Mouse (Mus musculus): ENCODE results near the gene Pla2g4a. TPM values are rescaled to one million over a fixed set of nuclear protein-coding genes. Genes with fewer than 3 reads are reported as not detected.

The Pla2g4a gene
- polyA plus RNA-seq (2015; fragmentation: Nextera tagmentation; extraction: Ambion mirVana), result 0.89 and 1.1 TPM in 2 replicates

DNA sequence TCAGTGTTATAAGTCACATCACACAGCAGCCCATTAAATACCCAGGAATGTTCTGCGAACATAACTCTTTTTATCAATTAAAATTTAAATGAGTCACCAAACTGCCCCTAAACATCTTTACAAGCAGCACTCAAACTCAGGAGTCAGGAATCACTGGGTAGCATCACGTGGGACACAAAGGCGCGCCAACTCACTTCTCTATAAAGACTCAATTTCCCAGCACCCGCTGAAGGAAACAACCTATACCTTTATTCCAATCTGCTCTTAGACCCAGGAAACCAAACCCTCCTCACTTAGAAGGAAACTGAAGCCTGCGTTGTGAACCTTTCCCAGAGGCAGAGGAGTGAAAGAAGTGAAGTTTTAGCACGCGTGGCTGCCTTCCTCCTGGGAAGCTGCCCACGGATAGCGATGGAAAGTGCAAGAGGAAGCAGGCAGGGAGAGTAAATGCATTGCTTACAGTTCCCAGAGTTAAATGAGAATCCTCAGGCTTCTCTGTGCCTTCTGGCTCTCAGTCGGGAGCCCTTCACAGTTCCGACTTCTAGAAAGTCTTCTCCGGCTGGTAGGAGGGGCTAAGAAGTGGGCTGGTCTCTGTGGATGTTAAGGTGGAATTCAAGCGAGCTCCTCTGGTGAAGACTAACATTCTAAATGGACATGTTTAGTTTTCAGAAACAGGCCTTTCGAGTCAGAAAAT, at the start of gene Pla2g4a:
Pla2g4a (minus strand) TSS at position 557 of the 691 bp plus-strand sequence.
- Histone ChIP-seq H3K9ac (replicated peaks) (no peak within 1 kb of the TSS), H3K4me2 (replicated peaks) (peak within 1 kb of the TSS; percentile 44), H3K9me3 (no peaks in the 10 kb centered on the region), H3K27me3 (no peaks in the 10 kb centered on the region), H3K27ac (no peak within 1 kb of the TSS), H3K36me3 (no peaks in the 10 kb centered on the region), H3K4me3 (replicated peaks) (peak within 1 kb of the TSS; percentile 25), H3K4me1 (replicated peaks) (0 out of 2 replicates have a peak, but pooled peaks cover 5% of the 10 kb centered on the region)
- ATAC-seq, result no peak
- whole genome bisulfite sequencing, result 25% methylated on average over 15 of the region's 15 CpGs

DNA sequence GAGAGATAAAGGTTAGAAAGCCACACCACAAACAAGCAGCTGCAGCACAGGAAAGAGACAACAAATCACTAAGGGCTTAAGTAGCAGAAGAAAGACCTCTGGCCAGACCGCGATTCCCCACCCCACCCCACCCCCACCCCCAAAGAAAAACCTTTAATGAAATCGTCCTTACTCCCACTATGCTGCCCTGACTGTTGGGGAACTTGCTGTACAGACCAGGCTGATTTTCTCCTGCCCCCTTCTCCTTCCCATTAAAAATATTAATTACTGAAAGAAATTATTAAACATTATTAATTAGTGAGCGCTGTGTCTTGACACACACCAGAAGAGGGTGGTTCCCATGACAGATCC, 49.5 kb upstream of the Pla2g4a start:
- Histone ChIP-seq H3K9me3 (no peaks in the 10 kb centered on the region), H3K4me3 (replicated peaks) (no peak overlapping the region), H3K27me3 (no peaks in the 10 kb centered on the region), H3K4me2 (replicated peaks) (0 out of 2 replicates have a peak overlapping the region, but pooled peaks have one; percentile 6), H3K4me1 (replicated peaks) (no peaks in the 10 kb centered on the region), H3K27ac (no peak overlapping the region), H3K36me3 (no peaks in the 10 kb centered on the region), H3K9ac (replicated peaks) (no peak overlapping the region)
- 45% methylated on average over 4 of the region's 4 CpGs for WGBS
- ATAC-seq, result peak; percentile 73

DNA sequence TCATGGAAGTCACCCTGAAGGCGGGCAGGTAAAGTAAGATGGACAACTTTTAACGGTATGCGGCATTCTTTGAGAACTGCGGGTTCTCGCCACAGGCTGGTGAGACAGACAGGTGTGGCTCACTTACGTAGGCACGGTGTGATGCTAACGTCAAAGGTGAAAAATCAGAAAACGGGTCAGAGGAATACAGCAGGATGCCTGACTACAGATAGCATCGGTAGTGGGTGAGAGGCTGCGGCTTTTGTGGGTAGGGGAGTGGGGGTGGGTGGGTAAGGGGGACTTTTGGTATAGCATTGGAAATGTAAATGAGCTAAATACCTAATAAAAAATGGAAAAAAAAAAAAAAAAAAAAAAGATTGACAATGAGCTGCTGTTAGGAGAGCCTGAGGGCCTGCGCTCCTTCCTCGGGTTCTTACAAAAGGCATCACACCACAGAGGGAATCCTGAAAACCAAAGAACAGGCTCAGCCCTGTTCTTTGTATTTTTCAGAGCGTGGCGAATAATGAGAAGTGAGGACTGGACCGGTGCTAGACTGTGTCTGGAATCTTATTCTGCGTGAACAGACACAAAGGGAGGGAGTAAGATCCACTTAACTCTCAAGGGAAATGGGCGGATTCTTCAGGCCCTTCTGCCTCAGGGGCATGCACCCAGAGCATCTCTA, 49.0 kb upstream of the Pla2g4a start:
- no peaks in the 10 kb centered on the region for H3K36me3 ChIP-seq
- H3K4me2 ChIP-seq (replicated peaks), result 0 out of 2 replicates have a peak overlapping the region, but pooled peaks have one; percentile 6
- no peaks in the 10 kb centered on the region for H3K27me3 ChIP-seq
- no peak overlapping the region for H3K9ac ChIP-seq (replicated peaks)
- no peaks in the 10 kb centered on the region for H3K4me1 ChIP-seq (replicated peaks)
- 63% methylated on average over 18 of the region's 18 CpGs for WGBS
- no peak overlapping the region for H3K27ac ChIP-seq
- no peak overlapping the region for H3K4me3 ChIP-seq (replicated peaks)
- peak; percentile 92 for ATAC-seq
- H3K9me3 ChIP-seq, result no peaks in the 10 kb centered on the region

DNA sequence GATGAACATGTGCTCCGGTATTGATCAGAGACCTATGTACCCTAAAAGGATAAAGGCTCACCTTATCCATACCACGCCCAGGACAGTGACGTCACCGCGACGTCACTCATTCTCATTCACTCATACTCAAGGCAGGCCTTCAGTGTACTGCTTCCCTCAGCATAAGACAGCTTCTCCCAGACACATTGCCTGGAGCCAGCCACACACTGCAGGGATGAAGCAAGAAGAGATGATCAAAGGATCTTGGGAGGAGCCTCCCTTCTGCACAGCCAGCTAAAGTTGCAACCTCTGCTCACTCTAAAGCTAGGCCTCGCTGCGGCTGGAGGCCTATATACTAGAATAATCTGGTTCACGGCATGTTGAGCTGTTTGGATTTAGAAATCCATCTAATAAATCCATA, 48.0 kb upstream of the Pla2g4a start:
- H3K27ac ChIP-seq, result no peak overlapping the region
- no peaks in the 10 kb centered on the region for H3K27me3 ChIP-seq
- H3K4me1 ChIP-seq (replicated peaks), result no peaks in the 10 kb centered on the region
- no peak overlapping the region for H3K4me2 ChIP-seq (replicated peaks)
- H3K4me3 ChIP-seq (replicated peaks), result no peak overlapping the region
- no peak overlapping the region for H3K9ac ChIP-seq (replicated peaks)
- no peaks in the 10 kb centered on the region for H3K36me3 ChIP-seq
- 93% methylated on average over 9 of the region's 9 CpGs for whole genome bisulfite sequencing
- no peaks in the 10 kb centered on the region for H3K9me3 ChIP-seq
- 0 out of 2 replicates have a peak, but pooled peaks have one; percentile 40 for ATAC-seq

DNA sequence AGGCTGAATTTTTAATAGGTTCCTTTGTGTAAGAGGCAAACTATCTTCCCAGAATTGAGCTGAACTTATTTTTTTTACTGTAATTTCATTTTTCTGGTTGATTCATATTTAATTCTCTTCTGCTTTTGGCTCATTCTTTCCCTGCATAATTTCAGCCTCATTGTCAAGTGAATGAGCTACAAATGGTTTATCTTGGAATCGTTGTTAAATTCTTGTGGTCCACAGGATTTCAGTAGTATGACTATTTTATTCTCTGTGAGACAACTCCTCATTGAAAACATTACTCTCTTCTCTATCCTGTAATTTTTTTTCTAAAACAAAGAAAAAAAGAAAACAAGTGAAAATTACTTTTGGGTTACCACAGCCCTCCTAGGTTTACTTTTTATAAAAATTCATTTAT, 14.5 kb upstream of the Pla2g4a start:
- Histone ChIP-seq H3K36me3 (no peaks in the 10 kb centered on the region), H3K9me3 (no peaks in the 10 kb centered on the region), H3K4me1 (replicated peaks) (no peaks in the 10 kb centered on the region), H3K27me3 (no peaks in the 10 kb centered on the region), H3K4me2 (replicated peaks) (no peak overlapping the region), H3K9ac (replicated peaks) (no peak overlapping the region), H3K27ac (no peak overlapping the region), H3K4me3 (replicated peaks) (no peak overlapping the region)
- WGBS, result 77% methylated on average over 1 of the region's 1 CpGs
- no peak for ATAC-seq

DNA sequence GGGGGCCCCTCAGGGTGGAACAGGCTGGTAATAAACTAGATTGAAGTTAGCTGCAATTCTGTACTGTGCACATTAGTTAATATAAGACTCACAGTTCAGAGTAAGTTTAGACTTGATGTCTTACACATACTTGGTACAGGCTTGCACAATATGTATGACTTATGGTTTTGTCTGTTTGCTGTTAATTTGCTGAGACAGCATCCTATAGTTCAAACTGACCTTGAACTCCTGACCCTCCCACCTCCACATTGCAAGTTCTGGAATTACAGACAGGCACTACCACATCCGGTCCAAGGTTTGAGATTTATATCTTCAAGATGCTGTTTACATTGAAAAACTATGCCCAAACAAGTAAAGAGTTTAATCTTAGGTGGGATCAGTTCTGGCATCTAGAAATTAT, 4.7 kb upstream of the Pla2g4a start:
- H3K27me3 ChIP-seq, result no peaks in the 10 kb centered on the region
- H3K36me3 ChIP-seq, result no peaks in the 10 kb centered on the region
- no peak overlapping the region for H3K4me2 ChIP-seq (replicated peaks)
- H3K9me3 ChIP-seq, result no peaks in the 10 kb centered on the region
- no peak overlapping the region for H3K4me3 ChIP-seq (replicated peaks)
- ATAC-seq, result no peak
- no peak overlapping the region for H3K9ac ChIP-seq (replicated peaks)
- H3K27ac ChIP-seq, result no peak overlapping the region
- 0 out of 2 replicates have a peak, but pooled peaks cover 4% of the 10 kb centered on the region for H3K4me1 ChIP-seq (replicated peaks)
- WGBS, result 94% methylated on average over 1 of the region's 1 CpGs

DNA sequence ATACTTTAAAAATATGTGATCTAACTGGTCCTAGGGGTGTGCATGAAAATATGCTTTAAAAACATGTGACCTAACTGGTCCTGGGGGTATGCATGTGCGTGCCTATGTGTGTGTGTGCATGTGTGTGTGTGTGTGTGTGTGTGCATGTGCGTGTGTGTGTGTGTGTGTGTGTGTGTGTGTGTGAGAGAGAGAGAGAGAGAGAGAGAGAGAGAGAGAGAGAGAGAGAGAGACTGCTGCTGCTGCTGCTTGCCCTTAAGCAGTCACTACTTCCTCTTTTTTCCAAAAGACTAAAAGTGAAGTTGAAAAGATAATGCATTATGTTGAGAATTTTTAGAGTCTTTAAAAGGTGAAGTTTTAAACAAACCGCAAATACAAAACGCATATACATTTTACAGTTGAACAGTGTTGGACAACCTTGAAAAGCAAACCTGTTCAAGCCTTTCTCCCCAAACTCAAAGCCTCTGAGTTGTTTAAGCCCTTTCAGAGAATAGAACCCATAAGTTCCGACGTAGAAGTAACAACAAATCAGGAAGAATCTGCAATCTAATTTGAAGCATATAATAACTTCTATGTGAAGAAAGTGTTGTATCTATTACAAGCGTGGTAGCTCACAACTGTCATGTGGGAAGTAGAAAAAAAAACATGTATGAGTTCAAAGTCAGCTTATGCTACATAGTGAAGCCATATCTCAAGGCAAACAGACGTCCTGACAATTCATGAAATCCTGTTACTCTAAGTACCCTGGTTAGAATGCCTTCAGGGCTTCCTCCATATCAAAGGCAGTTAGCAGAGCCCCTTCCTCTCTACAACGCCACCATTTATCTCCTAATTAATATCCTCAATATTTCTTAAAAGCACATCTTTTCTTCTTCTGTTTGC, 574 bp upstream of the Pla2g4a start:
- Histone ChIP-seq H3K4me1 (replicated peaks) (0 out of 2 replicates have a peak, but pooled peaks cover 5% of the 10 kb centered on the region), H3K36me3 (no peaks in the 10 kb centered on the region), H3K4me2 (replicated peaks) (peak overlapping the region; percentile 44), H3K9me3 (no peaks in the 10 kb centered on the region), H3K4me3 (replicated peaks) (no peak overlapping the region), H3K9ac (replicated peaks) (no peak overlapping the region), H3K27ac (no peak overlapping the region), H3K27me3 (no peaks in the 10 kb centered on the region)
- ATAC-seq, result no peak
- WGBS, result 79% methylated on average over 9 of the region's 9 CpGs

DNA sequence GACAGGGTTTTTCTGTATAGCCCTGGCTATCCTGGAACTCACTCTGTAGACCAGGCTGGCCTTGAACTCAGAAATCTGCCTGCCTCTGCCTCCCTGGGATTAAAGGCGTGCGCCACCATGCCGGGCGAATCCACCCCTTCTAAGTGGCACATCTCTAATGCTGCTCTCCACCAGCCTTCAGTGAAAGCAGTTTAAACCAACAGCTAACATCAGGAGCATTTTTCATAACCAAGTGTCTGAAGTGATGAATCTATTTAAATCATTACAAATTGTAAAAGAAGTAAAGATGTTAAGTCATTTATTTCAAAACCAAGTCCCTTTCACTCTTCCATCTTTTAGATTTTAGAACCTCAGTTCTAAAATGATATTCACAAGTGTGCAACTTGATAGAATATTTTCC, 839 bp downstream of the Pla2g4a start:
- H3K4me2 ChIP-seq (replicated peaks), result no peak overlapping the region
- no peak overlapping the region for H3K4me3 ChIP-seq (replicated peaks)
- 96% methylated on average over 4 of the region's 4 CpGs for WGBS
- no peaks in the 10 kb centered on the region for H3K27me3 ChIP-seq
- H3K36me3 ChIP-seq, result no peaks in the 10 kb centered on the region
- H3K9me3 ChIP-seq, result no peaks in the 10 kb centered on the region
- no peak for ATAC-seq
- H3K9ac ChIP-seq (replicated peaks), result no peak overlapping the region
- H3K4me1 ChIP-seq (replicated peaks), result 0 out of 2 replicates have a peak, but pooled peaks cover 5% of the 10 kb centered on the region
- no peak overlapping the region for H3K27ac ChIP-seq

DNA sequence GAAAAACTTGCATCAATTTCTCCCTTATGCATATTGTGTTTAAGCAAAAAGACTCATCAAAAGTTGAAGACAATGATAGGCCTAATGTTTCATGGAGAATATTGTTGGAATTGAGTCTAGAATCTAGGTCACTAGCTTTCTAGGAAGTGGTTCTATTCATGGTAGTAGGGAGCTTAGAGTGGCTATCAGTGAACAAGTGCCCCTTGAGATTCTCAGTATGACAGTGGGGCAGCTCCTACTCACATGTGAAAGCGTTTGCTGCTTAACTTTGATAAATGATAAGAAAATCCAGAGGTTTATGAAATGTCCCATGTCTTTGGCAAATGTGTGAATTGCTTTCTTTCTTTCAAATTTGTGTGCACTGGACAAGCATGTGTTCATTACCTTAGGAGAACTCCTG, 2.0 kb downstream of the Pla2g4a start:
- H3K27ac ChIP-seq, result no peak overlapping the region
- H3K27me3 ChIP-seq, result no peaks in the 10 kb centered on the region
- H3K4me2 ChIP-seq (replicated peaks), result no peak overlapping the region
- ATAC-seq, result no peak
- H3K4me1 ChIP-seq (replicated peaks), result 0 out of 2 replicates have a peak, but pooled peaks cover 5% of the 10 kb centered on the region
- H3K9ac ChIP-seq (replicated peaks), result no peak overlapping the region
- no peaks in the 10 kb centered on the region for H3K9me3 ChIP-seq
- 76% methylated on average over 1 of the region's 1 CpGs for WGBS
- H3K36me3 ChIP-seq, result no peaks in the 10 kb centered on the region
- no peak overlapping the region for H3K4me3 ChIP-seq (replicated peaks)

DNA sequence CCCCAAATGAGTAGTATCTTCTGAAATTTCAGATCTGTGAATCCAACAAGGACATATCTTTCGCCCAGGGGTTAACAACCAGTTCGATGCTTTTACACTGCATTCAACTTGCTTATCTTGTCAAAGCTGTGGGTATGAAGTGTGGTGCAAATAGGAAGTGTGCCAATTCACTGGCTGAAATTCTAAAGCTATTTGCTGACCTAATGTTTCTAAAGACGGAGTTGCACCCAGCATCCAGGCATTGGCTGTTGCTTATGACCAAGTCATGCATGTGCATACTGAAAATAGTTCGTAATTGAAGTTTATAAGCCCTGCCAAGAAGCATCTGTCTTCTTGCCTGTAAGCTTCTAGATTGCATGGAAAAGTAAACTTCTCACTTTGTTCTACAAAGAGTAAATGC, 5.6 kb downstream of the Pla2g4a start:
- Histone ChIP-seq H3K4me3 (replicated peaks) (no peak overlapping the region), H3K4me2 (replicated peaks) (no peak overlapping the region), H3K9ac (replicated peaks) (no peak overlapping the region), H3K9me3 (no peaks in the 10 kb centered on the region), H3K27ac (no peak overlapping the region), H3K36me3 (no peaks in the 10 kb centered on the region), H3K4me1 (replicated peaks) (no peaks in the 10 kb centered on the region), H3K27me3 (no peaks in the 10 kb centered on the region)
- ATAC-seq, result no peak
- 81% methylated on average over 4 of the region's 4 CpGs for WGBS

DNA sequence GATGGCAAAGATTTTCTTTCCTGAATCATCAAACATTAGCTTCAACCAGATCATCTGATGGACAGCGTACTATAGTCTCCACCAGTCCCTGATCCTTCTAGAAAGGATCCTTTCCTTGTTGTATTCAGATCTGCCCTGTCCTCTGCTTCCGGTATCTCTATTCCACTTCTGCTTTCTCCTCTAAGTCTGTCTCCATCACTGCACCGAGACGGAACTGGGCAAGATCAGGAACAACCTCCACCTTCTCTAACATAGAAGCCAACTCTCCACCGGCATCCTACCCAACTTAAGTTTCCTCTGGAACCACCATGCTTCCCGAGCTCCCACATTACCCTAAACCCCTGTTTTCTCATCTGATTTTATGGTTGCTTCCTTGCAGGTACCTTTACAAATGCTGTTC, 7.1 kb downstream of the Pla2g4a start:
- no peak for ATAC-seq
- Histone ChIP-seq H3K27me3 (no peaks in the 10 kb centered on the region), H3K4me1 (replicated peaks) (no peaks in the 10 kb centered on the region), H3K9me3 (no peaks in the 10 kb centered on the region), H3K4me2 (replicated peaks) (no peak overlapping the region), H3K27ac (no peak overlapping the region), H3K9ac (replicated peaks) (no peak overlapping the region), H3K4me3 (replicated peaks) (no peak overlapping the region), H3K36me3 (no peaks in the 10 kb centered on the region)
- WGBS, result 88% methylated on average over 6 of the region's 6 CpGs

DNA sequence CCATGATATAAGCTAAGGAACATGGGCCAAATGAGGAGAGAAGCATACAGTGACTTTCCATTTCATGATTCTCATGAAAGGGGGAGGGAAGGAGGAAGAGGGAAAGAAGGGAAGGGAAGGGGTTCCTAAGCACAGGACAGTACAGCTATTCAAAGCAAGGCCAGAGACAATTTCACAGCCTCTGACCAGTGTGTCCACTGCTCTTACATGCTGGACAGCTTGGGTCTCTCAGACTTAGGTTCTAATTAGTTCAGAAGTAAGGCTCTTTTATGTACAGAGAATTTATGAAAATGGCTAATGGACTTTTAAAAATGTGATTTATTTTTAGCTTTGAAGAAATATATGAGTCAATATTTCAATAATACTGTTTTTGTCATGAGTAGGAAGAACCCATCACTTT, 9.0 kb downstream of the Pla2g4a start:
- no peak overlapping the region for H3K4me3 ChIP-seq (replicated peaks)
- no peak overlapping the region for H3K9ac ChIP-seq (replicated peaks)
- no peaks in the 10 kb centered on the region for H3K9me3 ChIP-seq
- no peak for ATAC-seq
- H3K36me3 ChIP-seq, result no peaks in the 10 kb centered on the region
- H3K4me1 ChIP-seq (replicated peaks), result no peaks in the 10 kb centered on the region
- no peak overlapping the region for H3K4me2 ChIP-seq (replicated peaks)
- H3K27me3 ChIP-seq, result no peaks in the 10 kb centered on the region
- H3K27ac ChIP-seq, result no peak overlapping the region

All from midbrain, embryonic 13.5 days (tissue).